Mouse (Mus musculus) neutrophil, adult 83 days (primary cell): ENCODE measurements around the gene Fbxl16. TPM values are rescaled to one million over a fixed set of nuclear protein-coding genes. Genes with fewer than 3 reads are reported as not detected.

ENCODE experiments used
- total RNA-seq, 2 experiments: library from RNA; stranded (reverse); gene quantifications; one replicate each; pipeline ENCODE4 v1.2.4; 2023

Fbxl16 gene
- total RNA-seq = not detected

DNA sequence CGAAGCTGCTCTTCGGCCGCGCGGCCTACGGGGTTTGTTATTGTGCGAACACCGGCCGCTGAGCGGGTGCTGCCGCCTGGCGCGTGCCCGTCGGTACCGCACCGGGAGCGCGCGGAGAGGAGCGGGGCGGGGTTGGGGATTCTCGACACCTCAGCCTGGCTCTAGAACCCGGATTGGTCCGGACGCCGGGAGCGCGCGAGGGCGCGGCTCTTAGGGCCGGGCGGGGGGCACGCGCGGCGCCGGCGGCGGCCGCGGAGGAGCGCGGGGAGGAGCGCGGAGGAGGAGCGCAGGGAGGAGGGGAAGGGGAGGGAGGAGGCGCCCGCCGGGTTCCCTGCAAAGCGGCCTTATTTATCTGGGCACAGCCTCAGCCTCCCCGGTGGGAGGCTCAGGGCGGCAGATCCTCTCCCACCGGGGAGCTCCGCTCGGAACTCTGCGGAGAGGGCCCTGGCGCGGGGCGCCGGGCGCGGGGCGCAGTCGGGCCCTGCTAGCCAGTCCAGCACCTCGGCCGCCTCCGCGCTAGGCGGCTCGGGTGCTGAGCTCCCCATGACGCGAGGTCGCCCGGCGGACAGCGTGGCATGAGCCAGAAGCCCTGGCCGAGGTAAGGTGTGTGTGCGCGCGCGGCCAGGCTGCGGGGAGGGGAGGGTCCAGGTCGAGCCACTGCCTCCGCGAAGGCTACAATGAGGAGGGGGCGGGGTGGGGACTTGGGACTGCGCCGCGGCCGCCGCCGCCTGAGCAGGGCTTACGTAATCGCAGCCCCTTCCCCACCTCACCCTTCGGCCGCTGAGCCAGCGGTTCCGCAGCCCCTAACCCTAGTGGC is at the start of gene Fbxl16:
Gene Fbxl16 (plus strand): TSS at position 297 of the 817 bp plus-strand sequence.

GRCm38 (mm10) chr17:25773549-25774120 is 35.2 kb upstream of the Fbxl16 start, which contains the start of gene Narfl:
TSS of gene Narfl (plus strand) at chr17:25773776.

GRCm38 (mm10) chr17:25785281-25785745 is 23.6 kb upstream of the Fbxl16 start, which contains the start of gene Haghl:
TSS of gene Haghl (minus strand) at chr17:25785673.

DNA sequence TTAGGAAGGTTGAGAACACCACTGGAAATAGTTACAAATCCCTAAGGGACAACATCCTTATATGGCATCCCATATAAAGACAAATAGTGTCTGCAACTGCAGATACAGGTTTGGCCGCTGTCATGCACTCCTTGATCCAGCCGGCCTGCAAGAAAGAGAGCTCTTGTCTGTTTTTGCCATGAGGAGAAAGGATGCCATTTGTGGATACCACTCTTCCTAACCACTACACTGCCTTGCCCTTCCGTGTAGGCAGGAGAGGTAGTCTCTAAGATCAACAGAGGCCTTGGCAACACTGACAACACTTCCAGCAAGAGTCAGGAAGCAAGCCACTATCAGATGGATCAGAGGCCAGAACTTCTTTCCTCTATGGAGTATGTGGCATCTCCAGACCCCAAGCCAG is 22.6 kb upstream of the Fbxl16 start, which contains the start of gene Ccdc78:
Gene Ccdc78 (plus strand): TSS at position 301 of the 400 bp plus-strand sequence.

GRCm38 (mm10) chr17:25792615-25793014 is 16.3 kb upstream of the Fbxl16 start, which contains the start of gene Fam173a:
TSS of gene Fam173a (minus strand) at chr17:25792901.

DNA sequence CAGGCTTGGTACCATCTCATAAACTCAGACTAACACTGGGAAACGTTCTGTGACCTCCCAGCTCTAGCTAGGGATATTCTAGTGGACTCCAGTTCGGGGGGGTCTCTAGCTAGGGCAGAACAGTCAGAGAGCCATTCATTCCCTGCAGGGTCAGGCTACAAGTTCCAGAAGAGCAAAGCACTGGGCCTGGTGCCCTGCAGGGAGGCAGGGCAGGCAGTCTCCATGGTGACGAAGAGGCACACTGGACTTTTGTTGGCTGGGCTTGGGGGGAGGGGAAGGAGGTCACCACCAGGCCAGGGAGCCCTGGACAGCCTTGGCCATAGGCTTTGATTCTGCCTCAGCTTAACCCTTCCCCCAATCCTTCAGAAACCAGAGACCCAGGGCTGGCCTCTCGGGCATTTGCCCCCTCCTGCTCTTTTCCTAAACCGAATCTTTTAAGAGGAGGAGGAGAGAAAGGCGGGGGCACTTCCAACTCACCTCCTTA is 13.2 kb upstream of the Fbxl16 start, which contains the start of gene AC134908.4:
Gene AC134908.4 (minus strand): TSS at position 51 of the 484 bp plus-strand sequence.

DNA sequence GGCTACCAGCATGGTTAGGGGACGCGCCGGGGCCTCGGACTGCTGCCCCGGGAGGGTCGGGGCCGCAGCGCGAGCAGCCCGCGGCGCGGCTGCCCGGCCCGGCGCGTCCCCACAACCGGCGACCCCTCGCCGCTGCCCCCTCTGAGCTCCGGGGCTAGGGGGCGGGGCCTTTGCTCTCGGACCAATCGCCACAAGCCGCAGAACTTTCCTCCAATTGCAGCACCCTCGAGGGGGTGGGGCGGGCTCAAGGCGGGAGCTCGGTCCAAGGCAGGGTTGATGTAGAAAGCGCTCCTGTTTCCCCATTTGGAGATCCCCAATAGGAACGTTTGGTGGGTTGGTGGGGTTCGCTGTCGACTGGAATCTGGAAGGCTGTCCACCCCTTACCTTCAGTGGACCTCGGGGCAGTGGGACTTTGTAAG is 11.9 kb upstream of the Fbxl16 start, which contains the start of gene Metrn:
Gene Metrn (minus strand): TSS at position 186 of the 419 bp plus-strand sequence.

GRCm38 (mm10) chr17:25823452-25823851 is 14.6 kb downstream of the Fbxl16 start, which contains the start of gene Wdr24:
TSS of gene Wdr24 (plus strand) at chr17:25823627.

GRCm38 (mm10) chr17:25828712-25829557 is 20.1 kb downstream of the Fbxl16 start, which contains the start of gene Jmjd8:
TSS of gene Jmjd8 (plus strand) at chr17:25828867.

DNA sequence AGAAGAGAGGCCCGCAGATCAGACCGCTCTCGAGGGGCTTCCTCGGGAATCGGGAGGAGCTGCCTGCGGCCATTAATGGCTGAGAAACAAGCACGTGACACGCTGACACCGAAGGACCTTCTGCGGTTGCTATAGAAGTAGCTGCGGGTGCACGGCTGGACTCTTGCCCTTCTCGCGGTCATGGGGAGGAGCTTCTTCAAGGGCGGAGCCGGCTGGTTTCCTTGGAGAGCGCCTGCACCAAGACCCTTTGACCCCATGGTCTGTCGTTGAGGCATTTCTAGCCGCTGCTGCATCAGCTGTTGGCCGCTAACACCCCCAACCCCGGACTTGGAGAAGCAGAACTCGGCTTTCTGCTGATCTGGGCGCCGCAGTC is 24.4 kb downstream of the Fbxl16 start, which contains the start of gene Stub1:
Gene Stub1 (minus strand): TSS at position 114 of the 373 bp plus-strand sequence.

DNA sequence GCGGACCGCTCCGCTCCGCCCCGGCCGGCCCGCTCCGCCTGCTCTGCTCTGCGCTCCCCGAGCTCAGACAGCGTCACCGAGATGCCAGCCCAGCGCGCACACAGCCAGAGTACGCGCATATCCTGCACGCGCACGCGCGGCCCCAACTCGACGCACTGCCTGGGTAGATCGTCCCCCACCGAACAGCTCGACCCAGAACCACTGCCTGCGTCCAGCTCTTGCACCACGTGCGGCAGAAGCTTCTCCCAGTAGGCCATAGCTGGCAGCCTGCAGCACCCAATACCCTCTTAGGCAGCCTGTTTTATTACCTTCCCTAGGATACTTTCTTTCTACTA is 28.2 kb downstream of the Fbxl16 start, which contains the start of gene Rhbdl1:
Gene Rhbdl1 (minus strand): TSS at position 220 of the 335 bp plus-strand sequence.

DNA sequence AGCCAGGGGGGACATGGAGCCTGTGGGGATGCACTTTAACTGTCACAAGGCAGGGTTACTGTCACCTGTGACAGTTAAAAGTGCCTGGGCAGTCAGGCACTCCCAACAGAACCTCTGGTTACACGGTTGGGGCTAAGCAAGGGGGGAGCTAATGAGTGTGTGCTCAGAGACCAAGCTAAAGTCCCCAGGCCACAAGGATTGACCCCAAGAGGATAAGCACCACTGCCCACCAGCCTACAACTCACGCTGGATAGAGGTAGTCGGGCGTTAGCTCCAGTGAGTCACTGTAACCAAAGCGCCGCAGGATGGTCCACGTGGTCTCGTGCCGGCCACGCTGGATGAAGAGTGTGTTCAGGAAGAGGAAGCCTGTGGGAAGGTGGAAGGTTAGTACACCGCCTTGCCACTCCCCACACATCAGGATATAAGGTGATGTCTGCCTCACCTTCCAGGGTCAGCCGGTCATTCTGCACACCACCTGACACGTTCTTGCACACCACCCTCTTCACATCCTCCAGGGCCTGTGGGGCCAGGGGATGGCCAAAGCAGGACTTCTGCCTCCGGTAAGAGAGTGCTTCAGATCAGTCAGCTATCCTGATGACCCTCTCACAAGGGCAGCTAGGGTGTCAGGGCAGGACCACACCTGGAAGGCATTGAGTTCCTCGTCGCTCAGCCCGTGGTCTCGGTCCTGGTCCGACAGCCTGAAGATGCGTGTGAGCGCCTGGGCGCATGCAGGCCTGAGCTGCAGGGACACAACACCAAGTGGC is 32.4 kb downstream of the Fbxl16 start, which contains the start of gene Gm20683:
Gene Gm20683 (minus strand): TSS at position 647 of the 764 bp plus-strand sequence.

DNA sequence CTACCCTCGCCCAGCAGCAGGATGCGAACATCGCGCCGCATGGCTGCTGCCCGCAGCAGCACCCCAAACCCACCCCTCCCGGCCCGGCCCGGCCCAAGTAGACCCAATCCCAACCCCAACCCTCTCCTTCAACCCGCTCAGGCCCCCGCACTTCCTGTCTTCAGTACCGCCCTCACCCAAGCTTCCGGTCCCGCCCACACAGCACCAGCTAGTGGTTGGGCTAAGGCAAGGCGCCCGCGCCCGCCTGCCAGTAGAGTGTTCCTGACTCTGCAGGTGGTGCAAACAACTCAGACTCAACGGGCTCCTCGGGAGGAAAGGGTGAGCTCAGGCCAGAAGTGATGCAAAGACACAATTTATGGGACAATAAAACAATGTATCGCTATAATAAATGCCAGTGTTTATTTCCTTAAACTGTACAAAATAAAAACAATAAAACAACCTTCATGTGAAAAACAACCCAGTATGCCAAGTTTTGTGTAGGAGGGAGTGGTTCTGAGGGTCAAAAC is 35.6 kb downstream of the Fbxl16 start, which contains the start of gene Rhot2:
Gene Rhot2 (minus strand): TSS at position 456 of the 506 bp plus-strand sequence.

GRCm38 (mm10) chr17:25860832-25861703 is 52.2 kb downstream of the Fbxl16 start, which contains the start of gene Wdr90:
TSS of gene Wdr90 (minus strand) at chr17:25861501.

DNA sequence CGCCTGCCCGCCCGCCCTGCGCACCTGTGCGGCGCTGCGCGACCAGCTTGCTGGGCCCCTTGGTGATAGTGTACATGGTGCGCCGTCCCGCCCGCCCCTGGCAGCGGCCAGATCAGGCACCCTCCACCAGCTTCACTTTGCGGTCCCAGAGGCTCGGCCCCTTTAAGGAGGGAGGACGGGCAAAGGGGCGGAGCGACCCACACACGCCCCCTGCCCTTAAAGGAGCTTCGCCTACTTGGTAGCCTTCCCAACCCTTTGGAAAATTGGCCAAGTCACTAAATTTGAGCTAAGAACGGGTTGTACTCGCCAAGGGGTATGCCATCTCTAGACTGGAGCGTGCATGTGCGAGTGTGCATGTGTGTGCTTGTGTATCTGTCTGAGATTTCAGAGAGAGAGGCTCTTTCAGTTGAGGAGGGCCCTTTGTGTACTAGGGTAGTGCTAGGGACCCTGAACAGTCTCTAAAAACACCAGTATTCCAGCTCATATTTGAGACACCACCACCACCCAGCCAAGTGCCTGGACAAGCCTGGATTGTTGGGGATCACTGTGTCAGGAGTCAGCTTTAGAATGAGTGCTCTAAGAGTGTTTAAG is 59.8 kb downstream of the Fbxl16 start, which contains the start of gene Mcrip2:
Gene Mcrip2 (minus strand): TSS at position 164 of the 591 bp plus-strand sequence.

